Mouse (Mus musculus): Measurements from ENCODE around the gene Hist1h4b. TPM values are rescaled to one million over a fixed set of nuclear protein-coding genes. Genes with fewer than 3 reads are reported as not detected.
A peak's percentile ranks its signal among the peaks of the same experiment; 100 is the strongest.

Gene Hist1h4b
- total RNA-seq, 2 experiments from 2014 or later, result 13.3 to 23.6 TPM

DNA sequence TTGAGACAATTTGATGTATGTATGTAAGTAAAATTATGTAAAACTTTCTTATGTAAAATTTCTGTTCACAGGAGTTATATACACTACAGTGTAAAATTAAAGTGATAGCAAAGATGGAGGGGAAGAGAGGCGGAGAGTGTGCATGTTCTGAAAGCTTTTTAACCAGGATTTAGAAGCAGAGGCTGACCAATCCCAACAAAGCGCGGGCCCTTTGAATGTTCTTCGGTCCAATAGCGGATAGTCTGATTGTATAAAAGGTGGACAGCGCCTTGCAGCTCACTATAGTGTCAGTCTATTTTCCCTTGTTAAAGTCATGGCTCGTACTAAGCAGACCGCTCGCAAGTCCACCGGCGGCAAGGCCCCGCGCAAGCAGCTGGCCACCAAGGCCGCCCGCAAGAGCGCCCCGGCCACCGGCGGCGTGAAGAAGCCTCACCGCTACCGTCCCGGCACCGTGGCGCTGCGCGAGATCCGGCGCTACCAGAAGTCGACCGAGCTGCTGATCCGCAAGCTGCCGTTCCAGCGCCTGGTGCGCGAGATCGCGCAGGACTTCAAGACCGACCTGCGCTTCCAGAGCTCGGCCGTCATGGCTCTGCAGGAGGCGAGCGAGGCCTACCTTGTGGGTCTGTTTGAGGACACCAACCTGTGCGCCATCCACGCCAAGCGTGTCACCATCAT lies 4.6 kb upstream of the Hist1h4b start, which contains the start of gene Hist1h3b:
Gene Hist1h3b, plus strand, starts transcription at position 201 of the 675 bp plus-strand sequence.
- DNase-seq (ENCODE audit: low spot score), result peak; percentile 54
- intact Hi-C loops (cut with DNase I), result loop anchor here (5.0 to 10.0 kb wide), 3 partner anchors 170 to 1997 kb away; partner anchors contain the start of genes Hist1h2ak, Hist1h2bn, Hist1h4d and Hist1h4k

DNA sequence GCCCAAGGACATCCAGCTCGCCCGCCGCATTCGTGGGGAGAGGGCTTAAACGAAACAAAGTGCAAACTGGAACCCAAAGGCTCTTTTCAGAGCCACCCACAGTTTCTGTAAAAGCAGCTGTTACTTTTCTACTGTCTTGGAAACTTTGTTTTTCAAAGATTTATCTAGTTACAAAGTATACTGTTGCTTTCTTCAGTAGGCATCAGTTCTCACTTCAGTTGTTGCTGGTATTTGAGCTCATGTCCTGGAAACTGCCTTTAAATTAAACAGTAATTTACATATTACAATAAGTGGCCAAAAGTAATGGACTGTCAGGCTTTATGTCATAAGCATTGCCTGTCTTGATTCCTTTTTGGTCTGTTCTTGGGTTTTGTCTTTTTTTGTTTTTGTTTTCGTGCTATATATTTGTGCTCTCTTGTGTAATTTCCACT lies 4.1 kb upstream of the Hist1h4b start:
- DNase-seq (ENCODE audit: low spot score), result no peak
- intact Hi-C loops (cut with DNase I), result loop anchor here (5.0 to 10.0 kb wide), 3 partner anchors 170 to 1998 kb away; partner anchors contain the start of genes Hist1h2ak, Hist1h2bn, Hist1h4d and Hist1h4k

DNA sequence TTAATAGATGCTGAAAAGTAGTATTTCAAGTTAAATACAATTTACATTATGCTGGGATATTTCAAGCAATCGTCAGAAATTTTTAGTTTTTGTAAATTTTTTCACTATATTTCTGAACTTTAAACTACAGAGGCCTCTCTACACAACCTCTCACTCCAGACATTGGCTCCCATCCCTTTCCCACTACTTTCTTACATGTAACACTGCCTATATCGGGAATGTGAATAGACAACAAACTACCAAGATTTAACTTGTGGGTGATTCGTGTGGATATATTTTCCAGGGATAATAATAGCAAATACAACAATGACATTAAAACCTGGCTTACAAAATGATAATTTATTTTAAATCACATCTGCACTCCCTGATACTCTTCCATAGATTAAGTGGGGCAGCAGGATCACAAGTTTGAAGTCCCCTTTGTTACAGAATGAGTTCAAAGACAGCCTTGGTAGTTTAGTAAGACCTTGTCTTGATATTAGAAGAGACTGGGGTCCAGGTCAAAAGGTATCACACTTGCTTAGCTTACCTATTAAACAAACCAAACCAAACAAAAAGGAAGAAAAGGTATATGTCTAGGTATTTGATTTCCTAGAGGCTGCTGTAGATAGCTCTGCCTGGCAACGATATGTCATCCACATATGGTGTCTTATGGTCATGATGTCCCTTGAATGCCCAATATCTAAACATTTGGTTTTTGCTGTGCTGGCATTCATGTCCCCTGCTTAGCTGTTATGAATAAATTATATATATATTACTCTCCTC lies 3.3 kb upstream of the Hist1h4b start:
- no peak for DNase-seq (ENCODE audit: low spot score)
- intact Hi-C loops (cut with DNase I), result loop anchor here (5.0 to 10.0 kb wide), 3 partner anchors 171 to 1999 kb away; partner anchors contain the start of genes Hist1h2ak, Hist1h2bn, Hist1h4d and Hist1h4k

DNA sequence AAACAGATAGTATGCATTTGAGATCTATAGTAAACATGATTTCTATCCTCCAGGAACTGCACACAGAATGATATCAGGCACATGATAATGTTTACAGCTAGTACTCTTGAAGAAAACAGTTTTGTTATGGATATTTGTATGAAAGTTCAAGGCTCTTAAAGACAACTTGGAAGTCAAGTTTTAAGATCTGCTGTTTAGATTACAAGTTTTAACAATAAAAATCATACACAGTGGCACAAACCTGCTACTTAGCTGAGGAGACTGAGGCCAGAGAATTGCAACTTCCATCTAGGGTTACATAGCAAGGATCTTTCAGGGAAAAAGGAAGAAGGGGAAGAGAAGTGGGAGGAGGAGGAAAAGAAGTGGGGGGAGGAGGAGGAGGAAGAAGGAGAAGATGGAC lies 1.8 kb upstream of the Hist1h4b start:
- intact Hi-C loops (cut with DNase I), result loop anchor here (5.0 to 10.0 kb wide), 3 partner anchors 173 to 2000 kb away; partner anchors contain the start of genes Hist1h2ak, Hist1h2bn, Hist1h4d and Hist1h4k
- DNase-seq (ENCODE audit: low spot score), result no peak

DNA sequence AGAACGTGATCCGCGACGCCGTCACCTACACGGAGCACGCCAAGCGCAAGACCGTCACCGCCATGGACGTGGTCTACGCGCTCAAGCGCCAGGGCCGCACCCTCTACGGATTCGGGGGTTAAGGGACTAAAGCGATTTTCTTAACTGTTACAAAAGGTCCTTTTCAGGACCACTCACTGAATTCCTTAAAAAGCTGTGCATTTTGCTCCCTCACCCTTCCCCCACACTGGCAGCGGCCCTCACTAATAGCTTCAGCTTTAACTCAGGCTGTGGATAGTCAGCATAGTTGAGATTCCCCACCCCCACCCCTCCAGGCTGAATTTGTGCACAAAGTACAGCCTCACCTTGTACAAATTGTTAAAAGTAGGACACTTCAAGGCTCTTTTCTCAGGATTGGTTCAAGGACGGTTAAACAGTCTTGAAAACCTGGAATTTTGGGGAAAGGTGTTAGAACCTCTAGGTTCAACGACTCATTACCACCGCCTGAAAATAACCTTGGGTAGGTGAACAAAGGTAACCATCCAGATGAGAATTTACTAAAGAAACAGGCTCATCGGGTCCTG lies 479 bp downstream of the Hist1h4b start:
- DNase-seq (ENCODE audit: low spot score), result no peak
- intact Hi-C loops (cut with DNase I), result loop anchor here (10.0 kb wide), 2 partner anchors 392 to 2002 kb away; partner anchors contain the start of genes Hist1h2ak, Hist1h2bn, Hist1h4k and Zfp322a

DNA sequence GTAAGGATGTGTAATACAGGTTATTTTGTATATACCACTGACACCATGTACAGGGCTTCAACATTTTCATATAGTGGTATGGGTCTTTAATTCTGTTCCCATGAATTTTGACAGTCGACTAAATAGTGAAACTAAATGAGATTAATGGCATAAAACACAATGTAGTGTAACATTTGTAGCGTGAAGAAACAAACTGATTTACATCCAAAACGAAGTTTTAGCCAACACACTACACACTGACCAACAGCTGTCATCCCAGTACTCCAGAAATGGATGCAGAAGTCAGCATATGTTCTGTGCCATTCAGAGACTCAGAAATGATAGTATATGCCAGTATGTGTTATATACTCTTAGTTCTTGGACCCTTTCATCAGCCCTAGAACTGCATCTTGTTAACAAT lies 1.1 kb downstream of the Hist1h4b start:
- no peak for DNase-seq (ENCODE audit: low spot score)
- intact Hi-C loops (cut with DNase I), result loop anchor here (10.0 kb wide), 2 partner anchors 393 to 2003 kb away; partner anchors contain the start of genes Hist1h2ak, Hist1h2bn, Hist1h4k and Zfp322a

DNA sequence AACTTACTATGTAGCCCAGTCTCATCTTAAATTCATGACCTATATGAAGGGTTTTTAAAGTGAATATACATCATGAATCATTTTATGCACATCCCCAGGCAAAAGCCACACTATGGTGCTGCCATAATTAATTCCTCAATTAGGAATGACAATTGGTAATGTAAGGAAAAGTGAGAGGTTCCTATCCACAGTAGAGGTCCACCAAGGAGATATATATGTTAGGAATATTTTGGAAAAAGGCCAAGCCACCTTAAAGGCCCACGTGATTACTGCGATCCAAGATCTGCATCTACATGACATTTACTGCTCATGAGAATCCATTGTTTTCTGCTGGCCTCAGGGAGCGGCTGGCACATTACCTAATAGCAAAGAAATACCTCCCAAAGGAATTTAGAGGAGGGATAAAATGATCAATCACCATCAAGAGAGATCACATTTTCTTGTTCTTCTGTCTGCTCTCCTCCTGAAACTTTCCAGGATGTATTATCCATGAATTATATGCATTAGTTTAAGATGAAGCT lies 2.5 kb downstream of the Hist1h4b start:
- no peak for DNase-seq (ENCODE audit: low spot score)
- intact Hi-C loops (cut with DNase I), result loop anchor here (10.0 kb wide), 2 partner anchors 395 to 2005 kb away; partner anchors contain the start of genes Hist1h2ak, Hist1h2bn, Hist1h4k and Zfp322a

DNA sequence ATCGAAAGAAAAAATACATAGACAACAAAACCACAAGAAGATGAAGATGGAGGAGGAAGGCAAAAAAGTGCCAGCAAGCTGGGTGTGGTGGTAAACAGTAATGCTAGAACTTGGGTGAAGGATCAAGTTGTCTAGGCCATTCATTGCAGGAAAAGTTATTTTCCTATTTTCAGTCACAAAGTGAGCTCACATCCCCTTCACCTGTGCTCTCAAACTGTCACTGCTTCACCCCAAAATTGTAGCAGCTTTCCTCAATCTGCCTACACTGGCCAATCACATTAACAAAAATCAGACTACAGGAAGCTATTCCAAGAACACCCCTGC lies 3.1 kb downstream of the Hist1h4b start:
- intact Hi-C loops (cut with DNase I), result loop anchor here (5.0 to 10.0 kb wide), 3 partner anchors 328 to 2005 kb away; partner anchors contain the start of genes Hist1h2ak, Hist1h2bn, Hist1h4k and Zfp322a
- no peak for DNase-seq (ENCODE audit: low spot score)

DNA sequence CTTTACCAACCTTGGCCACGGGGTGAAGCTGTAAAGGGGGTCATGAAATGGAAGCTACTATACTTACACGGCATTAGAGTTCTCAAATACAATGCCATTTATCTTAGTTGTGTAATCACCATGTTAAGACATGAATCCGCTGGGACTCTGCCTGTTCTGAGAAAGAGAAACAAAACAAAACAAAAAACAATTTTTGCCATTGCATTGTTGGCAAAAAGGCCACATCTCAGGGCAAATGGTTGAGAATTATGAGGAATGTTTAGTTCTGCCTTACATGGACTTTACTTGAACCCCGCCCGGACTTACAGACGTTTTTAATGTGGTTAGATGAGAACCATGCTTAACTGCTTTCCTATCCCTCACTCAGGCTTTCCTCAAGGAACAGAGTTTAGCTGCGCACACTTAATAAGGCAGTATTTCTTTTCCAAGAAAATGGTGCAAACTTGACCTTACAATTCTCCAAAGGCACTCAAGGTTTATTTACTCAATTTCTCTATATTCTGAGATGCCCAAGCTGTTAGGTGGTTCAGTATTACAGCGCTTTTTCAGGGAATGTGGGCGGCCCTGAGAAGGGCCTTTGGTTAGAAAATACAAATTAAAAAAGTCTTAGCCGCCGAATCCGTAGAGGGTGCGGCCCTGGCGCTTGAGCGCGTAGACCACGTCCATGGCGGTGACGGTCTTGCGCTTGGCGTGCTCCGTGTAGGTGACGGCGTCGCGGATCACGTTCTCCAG lies 3.6 kb downstream of the Hist1h4b start:
- intact Hi-C loops (cut with DNase I), result loop anchor here (5.0 kb wide), 1 partner anchor 328 kb away; no protein-coding TSS in a partner anchor
- DNase-seq (ENCODE audit: low spot score), result no peak

DNA sequence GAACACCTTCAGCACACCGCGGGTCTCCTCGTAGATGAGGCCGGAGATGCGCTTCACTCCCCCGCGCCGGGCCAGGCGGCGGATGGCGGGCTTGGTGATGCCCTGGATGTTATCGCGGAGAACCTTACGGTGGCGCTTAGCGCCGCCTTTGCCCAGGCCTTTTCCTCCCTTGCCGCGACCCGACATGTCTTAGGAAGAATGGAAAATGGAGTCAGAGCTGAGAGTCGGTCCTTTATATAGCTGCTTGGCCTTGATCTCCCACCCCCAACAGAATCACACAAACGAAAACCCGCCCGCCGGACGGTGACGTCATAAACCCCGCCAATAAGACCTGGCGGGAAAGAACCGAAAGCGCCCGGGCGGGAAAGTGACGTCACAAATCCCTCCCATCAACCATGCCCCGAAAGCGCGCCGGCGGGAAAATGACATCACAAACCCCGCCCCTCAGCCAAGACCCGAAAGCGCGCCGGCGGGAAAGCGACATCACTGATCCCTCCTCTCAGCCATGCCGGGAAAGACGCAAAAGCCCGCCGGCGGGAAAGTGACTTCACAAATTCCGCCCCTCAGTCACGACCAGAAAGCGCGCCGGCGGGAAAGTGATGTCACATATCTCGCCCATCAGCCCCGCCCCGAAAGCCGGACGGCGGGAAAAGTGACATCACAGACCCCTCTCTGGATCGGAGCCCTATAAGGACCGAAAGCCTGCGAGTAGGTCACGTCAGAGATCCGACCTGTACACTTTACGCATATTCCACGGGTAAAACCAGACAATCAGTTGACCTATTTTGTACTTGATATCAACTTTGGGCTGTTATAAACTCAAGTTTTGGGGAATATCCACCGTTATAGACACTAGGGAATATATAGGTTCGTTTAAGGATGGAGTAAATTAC lies 4.4 kb downstream of the Hist1h4b start, which contains the start of gene Hist1h4a:
Gene Hist1h4a, minus strand, starts transcription at position 259 of the 893 bp plus-strand sequence.
- intact Hi-C loops (cut with DNase I), result loop anchor here (5.0 kb wide), 1 partner anchor 329 kb away; no protein-coding TSS in a partner anchor
- DNase-seq (ENCODE audit: low spot score), result peak; percentile 95

DNA sequence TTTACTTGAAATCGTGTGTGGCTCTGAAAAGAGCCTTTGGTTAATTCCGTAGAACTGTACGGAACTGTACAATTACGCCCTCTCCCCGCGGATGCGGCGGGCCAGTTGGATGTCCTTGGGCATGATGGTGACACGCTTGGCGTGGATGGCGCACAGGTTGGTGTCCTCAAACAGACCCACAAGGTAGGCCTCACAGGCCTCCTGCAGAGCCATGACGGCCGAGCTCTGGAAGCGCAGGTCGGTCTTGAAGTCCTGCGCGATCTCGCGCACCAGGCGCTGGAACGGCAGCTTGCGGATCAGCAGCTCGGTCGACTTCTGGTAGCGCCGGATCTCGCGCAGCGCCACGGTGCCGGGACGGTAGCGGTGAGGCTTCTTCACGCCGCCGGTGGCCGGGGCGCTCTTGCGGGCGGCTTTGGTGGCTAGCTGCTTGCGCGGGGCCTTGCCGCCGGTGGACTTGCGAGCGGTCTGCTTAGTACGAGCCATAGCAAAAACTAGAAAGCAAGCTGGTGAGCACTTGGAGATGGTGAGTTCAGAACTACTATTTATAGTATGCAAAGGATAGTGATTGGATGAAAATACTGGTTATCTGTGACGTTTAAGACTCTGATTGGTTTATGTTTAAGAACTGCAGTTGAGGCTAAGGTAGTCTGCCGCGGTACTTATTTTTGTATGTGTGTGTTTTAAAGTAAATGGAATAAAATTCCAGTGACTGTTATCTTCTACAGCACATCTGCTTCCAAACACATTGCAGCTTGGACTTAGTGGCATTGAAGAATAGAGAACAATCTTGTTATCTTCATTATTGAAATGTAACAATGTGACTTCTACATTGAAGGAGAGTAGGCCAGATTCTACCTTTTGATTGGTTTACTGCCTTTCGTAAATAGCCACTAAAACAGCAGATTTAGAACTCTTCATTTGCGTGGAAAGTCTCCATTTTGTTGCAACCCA lies 5.3 kb downstream of the Hist1h4b start, which contains the start of gene Hist1h3a:
Gene Hist1h3a, minus strand, starts transcription at position 516 of the 951 bp plus-strand sequence.
- DNase-seq (ENCODE audit: low spot score), result peak; percentile 16
- intact Hi-C loops (cut with DNase I), result loop anchor here (5.0 kb wide), 1 partner anchor 330 kb away; no protein-coding TSS in a partner anchor

DNA sequence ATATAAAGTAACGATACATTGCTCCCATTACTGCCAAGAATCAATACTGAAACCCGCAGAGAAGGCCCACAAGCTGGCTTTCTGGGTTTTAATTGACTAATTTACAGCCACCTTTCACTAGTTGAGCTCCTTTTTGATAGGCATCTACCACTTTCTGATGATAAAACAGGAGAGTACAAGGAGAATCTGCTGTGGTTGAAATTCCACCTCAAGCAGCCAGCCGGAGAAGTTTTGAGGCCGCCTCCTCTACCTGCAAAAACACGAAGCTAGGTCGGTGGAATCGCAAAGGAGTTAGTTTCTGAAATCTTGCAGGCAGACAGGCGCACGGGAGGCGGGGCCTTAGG lies 6.4 kb downstream of the Hist1h4b start:
- DNase-seq (ENCODE audit: low spot score), result no peak
- intact Hi-C loops (cut with DNase I), result loop anchor here (5.0 kb wide), 1 partner anchor 331 kb away; no protein-coding TSS in a partner anchor

DNA sequence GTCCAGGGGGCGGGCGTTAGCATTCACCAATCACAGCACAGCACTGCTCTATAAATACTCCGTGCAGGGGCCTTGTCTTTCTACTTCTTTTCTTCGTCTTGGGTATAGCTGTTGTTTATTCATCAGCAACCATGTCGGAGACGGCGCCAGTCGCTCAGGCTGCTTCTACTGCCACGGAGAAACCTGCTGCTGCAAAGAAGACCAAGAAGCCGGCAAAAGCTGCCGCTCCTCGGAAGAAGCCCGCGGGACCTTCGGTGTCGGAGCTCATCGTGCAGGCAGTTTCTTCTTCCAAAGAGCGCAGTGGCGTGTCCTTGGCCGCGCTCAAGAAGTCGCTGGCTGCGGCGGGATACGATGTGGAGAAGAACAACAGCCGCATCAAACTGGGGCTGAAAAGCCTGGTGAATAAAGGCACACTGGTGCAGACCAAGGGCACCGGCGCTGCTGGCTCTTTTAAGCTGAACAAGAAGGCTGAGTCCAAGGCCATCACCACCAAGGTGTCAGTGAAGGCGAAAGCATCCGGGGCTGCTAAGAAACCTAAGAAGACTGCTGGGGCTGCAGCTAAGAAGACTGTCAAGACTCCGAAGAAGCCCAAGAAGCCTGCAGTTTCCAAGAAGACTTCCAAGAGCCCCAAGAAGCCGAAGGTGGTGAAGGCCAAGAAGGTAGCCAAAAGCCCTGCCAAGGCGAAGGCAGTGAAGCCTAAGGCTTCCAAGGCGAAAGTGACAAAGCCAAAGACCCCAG lies 6.9 kb downstream of the Hist1h4b start, which contains the start of gene Hist1h1a:
Gene Hist1h1a, plus strand, starts transcription at position 81 of the 738 bp plus-strand sequence.
- DNase-seq (ENCODE audit: low spot score), result peak; percentile 60
- intact Hi-C loops (cut with DNase I), result loop anchor here (5.0 kb wide), 1 partner anchor 331 kb away; no protein-coding TSS in a partner anchor

DNA sequence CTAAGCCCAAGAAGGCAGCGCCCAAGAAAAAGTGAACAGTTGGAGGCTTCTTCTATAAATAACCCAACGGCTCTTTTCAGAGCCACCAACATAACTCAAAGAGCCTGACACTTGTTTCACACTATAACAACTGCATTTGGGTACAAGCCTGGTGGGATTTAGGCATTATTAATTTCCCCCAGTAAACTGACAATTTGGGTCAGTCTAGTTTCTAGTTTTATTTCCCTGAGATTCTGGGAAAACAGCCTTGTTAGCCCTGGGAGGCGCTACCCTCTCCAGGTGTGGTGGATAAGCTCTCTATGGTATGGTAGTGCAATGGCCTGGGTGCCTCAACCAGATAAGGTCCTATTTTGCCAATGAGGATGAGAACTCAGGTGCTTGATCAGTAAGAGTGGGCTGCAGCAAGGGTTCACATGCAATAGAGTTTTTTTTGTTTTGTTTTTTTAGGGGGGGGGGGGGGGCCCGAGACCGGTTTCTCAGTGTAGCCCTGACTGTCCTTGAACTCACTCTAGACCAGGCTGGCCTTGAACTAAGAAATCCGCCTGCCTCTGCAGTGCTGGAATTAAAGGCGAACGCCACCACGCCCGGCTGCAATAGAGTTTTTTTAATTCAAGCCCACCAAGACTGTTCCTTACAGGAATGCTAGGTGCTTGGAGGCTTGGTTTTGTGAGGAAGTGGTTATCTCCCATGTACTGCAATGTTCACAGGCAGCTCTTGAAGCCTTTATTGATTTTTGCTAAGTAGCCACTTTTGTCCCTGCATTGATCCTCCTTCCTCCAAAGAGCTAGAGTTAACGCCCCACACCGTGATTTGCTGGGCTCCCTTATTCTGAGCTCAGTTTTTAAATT lies 7.7 kb downstream of the Hist1h4b start:
- DNase-seq (ENCODE audit: low spot score), result no peak
- intact Hi-C loops (cut with DNase I), result loop anchor here (5.0 kb wide), 1 partner anchor 332 kb away; no protein-coding TSS in a partner anchor

DNA sequence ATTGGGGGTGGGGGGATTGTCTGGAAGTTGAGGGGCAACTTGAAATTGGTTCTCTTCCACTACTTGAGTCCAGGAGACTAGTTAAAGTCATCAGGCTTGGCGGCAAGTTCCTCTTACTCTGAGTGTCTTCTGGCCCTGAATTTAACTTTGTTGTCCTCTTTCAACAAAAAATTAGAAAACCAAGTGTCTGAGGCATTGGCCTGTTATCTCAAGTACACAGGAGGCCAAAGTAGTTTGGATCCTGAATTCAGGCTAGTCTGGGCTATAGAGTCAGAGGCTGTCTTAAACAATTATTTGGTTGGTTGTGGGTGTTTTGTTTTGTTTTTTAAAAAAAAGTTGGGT lies 8.3 kb downstream of the Hist1h4b start:
- intact Hi-C loops (cut with DNase I), result no loop called here
- no peak for DNase-seq (ENCODE audit: low spot score)
